Mouse (Mus musculus) spleen, adult 2 months (tissue): ENCODE measurements at regions not wholly inside any gene's neighbourhood (a gene's known extent, or its start where the extent isn't known, plus 50 kb on each side); places are given as distances from the start of the nearest gene placed in this dataset.

Source experiments
- CTCF ChIP-seq: fragments of 200-500 bp; IDR thresholded peaks from 2 replicates; pipeline ENCODE4 v1.5.1; 2011; ENCODE audit warnings: mild to moderate bottlenecking, inconsistent platforms; ENCODE audit not compliant: insufficient read depth, insufficient read length, insufficient replicate concordance; ENCODE audit errors: extremely low read depth
- POLR2A ChIP-seq: fragments of 200-500 bp; IDR thresholded peaks from 2 replicates; pipeline ENCODE4 v1.6.1; 2011; ENCODE audit warnings: low read depth, low read length, inconsistent platforms

DNA sequence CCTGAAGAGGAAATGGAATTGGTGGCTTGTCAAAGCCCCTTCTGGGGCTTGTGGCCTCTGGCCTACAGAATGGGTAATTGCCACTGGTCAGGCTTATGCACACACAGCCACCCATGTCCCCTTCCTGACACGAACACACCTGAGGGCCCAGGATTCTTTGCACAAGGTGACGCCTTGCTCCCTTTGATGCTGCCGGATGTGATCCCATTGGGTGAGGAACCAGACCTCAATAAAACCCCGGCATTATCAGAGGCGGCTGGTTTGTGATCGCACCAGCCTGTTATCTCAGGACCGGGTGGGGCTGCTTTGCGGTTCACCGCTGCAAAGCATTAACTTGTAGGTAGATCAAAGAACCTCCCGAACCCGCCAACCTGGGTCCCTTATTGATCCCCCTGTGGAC lies 270.5 kb downstream of the Sox9 start:
- no peak for TF ChIP-seq POLR2A
- TF ChIP-seq CTCF = no peak
